Mouse (Mus musculus) bone marrow macrophage, adult 2 months (primary cell): ENCODE results near the gene Psg16. TPM values are rescaled to one million over a fixed set of nuclear protein-coding genes. Genes with fewer than 3 reads are reported as not detected.
"Not testable (repeated sequence)": the region's sequence is repeated elsewhere in the genome, so short reads cannot be mapped to it uniquely, and the experiment has no call there.

Source experiments
- H3K27ac ChIP-seq: 2 replicates; pipeline ENCODE4 v1.5.1; 2012; ENCODE audit warnings: low read depth, low read length; ENCODE audit not compliant: insufficient read depth
- H3K4me1 ChIP-seq: 2 replicates; pipeline ENCODE4 v1.6.1; 2012; ENCODE audit warnings: low read length; ENCODE audit not compliant: control insufficient read depth, insufficient read depth
- H3K4me3 ChIP-seq: 2 replicates; pipeline ENCODE4 v1.5.1; 2012; ENCODE audit warnings: mild to moderate bottlenecking, low read length, moderate library complexity; ENCODE audit not compliant: insufficient read depth
- CTCF ChIP-seq: IDR thresholded peaks from 2 replicates; pipeline ENCODE4 v1.5.1; 2012; ENCODE audit warnings: low read depth, mild to moderate bottlenecking, low read length, moderate library complexity
- POLR2A ChIP-seq: IDR thresholded peaks from 2 replicates; pipeline ENCODE4 v1.6.1; 2012; ENCODE audit warnings: mild to moderate bottlenecking, low read depth, low read length, borderline replicate concordance
- polyA plus RNA-seq: library from polyadenylated mRNA; stranded (reverse); fragments of >200 nt; gene quantifications from 2 replicates; pipeline ENCODE4 v1.2.4, GENCODE M21; 2012; ENCODE audit not compliant: missing spikeins, insufficient read depth, insufficient read length

The Psg16 gene
- polyA plus RNA-seq, 1 experiment, result 0.12 TPM

GRCm38 (mm10) chr7:17062845-17063244 lies 11.0 kb upstream of the Psg16 start:
- no peak overlapping the region for H3K4me3 ChIP-seq
- no peak overlapping the region for H3K27ac ChIP-seq
- H3K4me1 ChIP-seq, result peaks cover 29% of the 10 kb centered on the region
- no peak for TF ChIP-seq POLR2A

DNA sequence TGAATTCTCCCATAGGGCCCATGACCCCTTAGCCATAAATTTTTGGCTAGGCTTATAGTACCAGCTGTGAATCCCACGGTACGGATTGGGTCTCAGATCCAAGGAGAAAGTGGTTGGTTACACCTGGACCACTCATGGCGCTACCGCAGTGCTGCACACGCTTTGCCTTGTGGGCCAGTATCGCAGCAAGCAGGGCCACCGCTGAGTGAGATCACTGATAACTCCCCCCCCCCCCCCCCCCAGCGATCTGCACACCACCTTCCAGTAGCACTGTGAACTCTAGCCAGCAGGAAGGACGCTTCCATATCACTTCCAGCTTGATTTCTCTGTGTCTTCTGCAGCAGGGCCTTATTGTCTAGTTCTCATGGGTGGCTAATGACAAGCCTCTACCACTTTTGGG lies 8.2 kb upstream of the Psg16 start:
- TF ChIP-seq POLR2A (no peak), CTCF (no peak)
- H3K4me1 ChIP-seq, result peaks cover 8% of the 10 kb centered on the region
- no peak overlapping the region for H3K4me3 ChIP-seq
- no peak overlapping the region for H3K27ac ChIP-seq

DNA sequence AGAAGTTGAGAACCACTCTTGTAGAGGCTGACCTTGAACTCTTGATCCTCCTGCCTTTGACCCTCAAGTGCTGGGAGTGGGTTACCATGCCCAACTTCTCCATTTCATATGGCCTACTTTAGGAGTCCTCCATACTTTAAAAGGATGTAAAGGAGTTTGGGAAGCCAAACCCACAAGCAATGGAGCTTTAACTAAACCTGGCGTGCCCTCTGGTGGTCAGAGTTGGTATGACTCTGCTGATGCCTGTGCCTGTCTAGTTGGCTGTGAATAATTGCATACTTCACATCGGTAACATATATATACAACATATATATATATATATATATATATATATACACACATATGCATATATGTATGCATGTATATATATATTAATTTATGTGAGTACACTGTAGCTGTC lies 7.4 kb upstream of the Psg16 start:
- Histone ChIP-seq H3K27ac (no peak overlapping the region), H3K4me1 (peaks cover 8% of the 10 kb centered on the region), H3K4me3 (no peak overlapping the region)
- peak; percentile 61; the same call in 1 of the 2 replicates for TF ChIP-seq CTCF
- TF ChIP-seq POLR2A, result no peak

GRCm38 (mm10) chr7:17067000-17067399 lies 6.8 kb upstream of the Psg16 start:
- Histone ChIP-seq H3K4me3 (no peak overlapping the region), H3K27ac (no peak overlapping the region), H3K4me1 (peaks cover 8% of the 10 kb centered on the region)
- no peak for TF ChIP-seq POLR2A
- TF ChIP-seq CTCF, result no peak

DNA sequence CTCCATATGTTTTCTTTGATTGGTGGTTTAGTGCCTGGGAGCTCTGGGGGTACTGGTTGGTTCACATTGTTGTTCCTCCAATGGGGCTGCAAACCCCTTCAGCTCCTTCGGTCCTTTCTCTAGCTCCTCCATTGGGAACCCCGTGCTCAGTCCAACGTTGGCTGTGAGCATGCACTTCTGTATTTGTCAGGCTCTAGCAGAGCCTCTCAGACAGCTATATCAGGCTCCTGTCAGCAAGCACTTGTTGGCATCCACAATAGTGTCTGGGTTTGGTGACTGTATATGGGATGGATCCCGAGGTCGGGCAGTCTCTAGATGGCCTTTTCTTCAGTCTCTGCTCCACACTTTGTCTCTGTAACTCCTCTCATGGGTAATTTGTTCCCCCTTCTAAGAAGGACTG lies 6.2 kb upstream of the Psg16 start:
- H3K27ac ChIP-seq, H3K4me3 ChIP-seq, H3K4me1 ChIP-seq: not testable (repeated sequence)

DNA sequence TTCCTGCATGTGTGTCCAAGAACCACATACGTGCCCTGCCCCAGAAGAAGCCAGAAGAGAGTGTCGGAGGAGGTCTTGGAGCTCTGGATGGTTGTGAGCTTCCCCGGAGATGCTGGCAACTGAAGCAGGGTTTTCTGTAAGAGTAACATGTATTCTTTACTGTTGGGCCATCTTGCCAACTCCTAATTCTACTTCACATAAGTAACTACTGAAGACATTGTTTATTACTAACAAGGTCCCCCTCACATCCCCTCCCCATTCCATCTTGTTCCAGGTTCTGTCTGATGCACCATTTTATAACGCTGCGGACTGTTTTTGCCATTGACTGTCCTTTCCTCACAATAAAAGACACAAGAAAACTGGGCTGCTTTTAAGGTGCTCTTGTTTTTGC lies 332 bp upstream of the Psg16 start:
- TF ChIP-seq POLR2A, result no peak
- no peak for TF ChIP-seq CTCF
- Histone ChIP-seq H3K4me3 (no peak overlapping the region), H3K4me1 (no peaks in the 10 kb centered on the region), H3K27ac (no peak overlapping the region)

GRCm38 (mm10) chr7:17076542-17076941 lies 2.7 kb downstream of the Psg16 start:
- TF ChIP-seq POLR2A (no peak), CTCF (no peak)
- H3K27ac ChIP-seq, result no peak overlapping the region
- H3K4me3 ChIP-seq, result no peak overlapping the region
- H3K4me1 ChIP-seq, result no peaks in the 10 kb centered on the region

- Histone ChIP-seq H3K27ac (no peak overlapping the region), H3K4me1 (no peaks in the 10 kb centered on the region), H3K4me3 (no peak overlapping the region)
- TF ChIP-seq CTCF, result no peak
- TF ChIP-seq POLR2A, result no peak
Observed at GRCm38 (mm10) chr7:17078076-17078654, 4.3 kb downstream of the Psg16 start.

DNA sequence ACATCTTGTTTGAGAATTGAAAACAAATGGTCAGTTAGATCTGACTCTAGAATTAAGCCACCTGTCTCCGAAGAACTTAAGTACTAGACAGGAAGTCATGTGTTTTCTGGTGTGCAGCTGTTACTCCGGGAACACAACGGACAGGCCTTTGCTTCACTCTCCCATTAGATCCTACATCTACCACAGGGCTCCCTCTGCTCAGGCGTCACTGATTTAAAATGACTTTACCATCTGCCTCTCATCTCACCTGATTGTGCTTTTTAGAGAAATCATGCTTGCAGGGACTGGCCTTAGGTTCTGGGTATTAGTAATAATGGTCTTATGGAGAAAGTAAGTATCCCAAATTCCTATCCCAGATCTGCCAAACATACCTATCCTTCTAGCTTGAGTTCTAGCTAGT lies 8.9 kb downstream of the Psg16 start:
- Histone ChIP-seq H3K27ac (no peak overlapping the region), H3K4me3 (no peak overlapping the region), H3K4me1 (no peaks in the 10 kb centered on the region)
- no peak for TF ChIP-seq POLR2A

DNA sequence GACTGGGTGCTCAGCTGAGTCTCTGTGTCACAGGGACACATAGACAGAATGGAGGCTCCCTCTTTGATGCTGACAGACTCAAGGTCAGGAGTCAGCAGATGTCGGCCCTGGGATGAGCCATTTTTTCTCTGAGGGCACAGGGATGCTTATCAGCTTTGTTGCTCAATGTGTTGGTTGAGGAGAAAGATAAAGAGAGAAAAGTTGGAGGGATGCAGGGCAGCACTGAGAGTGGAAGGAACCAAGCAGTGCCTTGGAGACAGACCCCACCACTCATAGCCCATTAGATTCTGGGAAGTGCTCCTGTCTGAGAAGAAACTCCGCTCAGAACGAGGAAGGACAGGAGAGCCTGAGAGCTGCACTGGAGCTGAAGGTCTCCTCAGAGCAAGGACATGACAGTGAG lies 13.9 kb downstream of the Psg16 start:
- H3K4me1 ChIP-seq, result no peaks in the 10 kb centered on the region
- TF ChIP-seq POLR2A, result no peak
- TF ChIP-seq CTCF, result no peak
- H3K4me3 ChIP-seq, result no peak overlapping the region
- H3K27ac ChIP-seq, result no peak overlapping the region

GRCm38 (mm10) chr7:17090058-17090585 lies 16.3 kb downstream of the Psg16 start:
- H3K4me3 ChIP-seq, result no peak overlapping the region
- TF ChIP-seq POLR2A (no peak), CTCF (no peak)
- no peaks in the 10 kb centered on the region for H3K4me1 ChIP-seq
- H3K27ac ChIP-seq, result no peak overlapping the region
